In genomic region chr19:29642211-29642610, GRCm38 (mm10) we compare ENCODE assay signal across 18 mouse cellular contexts. TPM values are rescaled to one million over a fixed set of nuclear protein-coding genes. Genes with fewer than 3 reads are reported as not detected.
DNase-seq lines count a peak whose midpoint lies in the region; ATAC-seq and TF ChIP-seq lines count a peak whose summit lies in the region.
"Had no signal": no experiment of that assay in that cellular context is flagged by ENCODE, and none has a peak within 500 bp of the region (broad histone marks: within the 10 kb centered on the region; RNA-seq: fewer than 3 reads in every experiment).

No protein-coding gene starts in this region.

- no peak for TF ChIP-seq CTCF in ES-Bruce4 (IDR thresholded peaks at IDR 0.05; ENCODE audit: low read depth, low read length)
- TF ChIP-seq CTCF in olfactory bulb, adult 2 months (IDR thresholded peaks at IDR 0.05; ENCODE audit: insufficient read depth, low read depth, low read length): no peak

- WGBS in kidney, embryonic 16.5 days: 31% methylated on average over 6 of the region's 6 CpGs
- 27% methylated on average over 6 of the region's 6 CpGs for WGBS in embryonic facial prominence, embryonic 11.5 days
- WGBS in olfactory bulb, adult 2 months: 68% methylated on average over 6 of the region's 6 CpGs

- H3K4me2 ChIP-seq in kidney, embryonic 16.5 days (replicated peaks; ENCODE audit: low read depth, low read length): no peak overlapping the region
- H3K4me2 ChIP-seq in embryonic facial prominence, embryonic 11.5 days (ENCODE audit: low read depth, low read length): no peak overlapping the region

- no peaks in the 10 kb centered on the region for H3K27me3 ChIP-seq in kidney, embryonic 16.5 days (ENCODE audit: insufficient read depth, low read length)
- no peaks in the 10 kb centered on the region for H3K27me3 ChIP-seq in ES-Bruce4 (ENCODE audit: control insufficient read depth, insufficient read depth, low read length, poor library complexity, severe bottlenecking)
- no peaks in the 10 kb centered on the region for H3K27me3 ChIP-seq in embryonic facial prominence, embryonic 11.5 days (ENCODE audit: control insufficient read depth, insufficient read depth, low read length)

- ATAC-seq in kidney, embryonic 16.5 days (ENCODE audit: low FRiP score, low TSS enrichment): peak; percentile 52
- ATAC-seq in embryonic facial prominence, embryonic 11.5 days (replicated peaks; ENCODE audit: insufficient number of reproducible peaks, low FRiP score, low TSS enrichment, low read depth): no peak

- peaks cover 4% of the 10 kb centered on the region; the same call in 1 of the 2 replicates for H3K9me3 ChIP-seq in kidney, embryonic 16.5 days (ENCODE audit: low read length)
- H3K9me3 ChIP-seq in ES-Bruce4 (replicated peaks; ENCODE audit: control insufficient read depth, insufficient read depth, low read length, poor library complexity, severe bottlenecking): 0 out of 2 replicates have a peak, but pooled peaks cover 3% of the 10 kb centered on the region
- H3K9me3 ChIP-seq in embryonic facial prominence, embryonic 11.5 days (replicated peaks; ENCODE audit: control insufficient read depth, low read length): no peaks in the 10 kb centered on the region

- no peak overlapping the region for H3K27ac ChIP-seq in kidney, embryonic 16.5 days (ENCODE audit: low read length)
- no peak overlapping the region for H3K27ac ChIP-seq in ES-Bruce4 (ENCODE audit: insufficient read depth, low read length)
- no peak overlapping the region for H3K27ac ChIP-seq in embryonic facial prominence, embryonic 11.5 days (replicated peaks; ENCODE audit: low read depth, low read length)
- H3K27ac ChIP-seq in olfactory bulb, adult 2 months (ENCODE audit: insufficient read depth, low read depth, low read length): peak overlapping the region; percentile 67; the same call in 1 of the 2 replicates
- H3K27ac ChIP-seq: left cerebral cortex, adult 2 months had no signal

- H3K36me3 ChIP-seq in kidney, embryonic 16.5 days (ENCODE audit: insufficient read depth, low read length): peaks cover 9% of the 10 kb centered on the region
- peaks cover 17% of the 10 kb centered on the region for H3K36me3 ChIP-seq in ES-Bruce4 (ENCODE audit: control insufficient read depth, insufficient read depth, low read length, poor library complexity, severe bottlenecking)
- no peaks in the 10 kb centered on the region for H3K36me3 ChIP-seq in embryonic facial prominence, embryonic 11.5 days (replicated peaks; ENCODE audit: control insufficient read depth, insufficient read depth, low read depth, low read length)

- no peak overlapping the region for H3K9ac ChIP-seq in kidney, embryonic 16.5 days (replicated peaks; ENCODE audit: low read length)
- H3K9ac ChIP-seq in ES-Bruce4 (ENCODE audit: low read depth, poor library complexity, severe bottlenecking): no peak overlapping the region
- no peak overlapping the region for H3K9ac ChIP-seq in embryonic facial prominence, embryonic 11.5 days (replicated peaks; ENCODE audit: low read length)
- H3K9ac ChIP-seq: lung, embryonic 14.5 days had no signal

- TF ChIP-seq EP300 in ES-Bruce4 (IDR thresholded peaks at IDR 0.05; ENCODE audit: insufficient read depth, low read depth, low read length): 0 out of 2 replicates have a peak, but pooled peaks have one; percentile 7

- TF ChIP-seq POLR2A in ES-Bruce4 (IDR thresholded peaks at IDR 0.05; ENCODE audit: insufficient read depth, low read length): no peak
- TF ChIP-seq POLR2A in olfactory bulb, adult 2 months (IDR thresholded peaks at IDR 0.05; ENCODE audit: insufficient read depth, low read depth, low read length): no peak

- H3K4me1 ChIP-seq in kidney, embryonic 16.5 days (ENCODE audit: insufficient read depth, low read length): peaks cover 30% of the 10 kb centered on the region
- H3K4me1 ChIP-seq in ES-Bruce4 (ENCODE audit: control insufficient read depth, insufficient read depth, low read length): peaks cover 2% of the 10 kb centered on the region
- H3K4me1 ChIP-seq in embryonic facial prominence, embryonic 11.5 days (ENCODE audit: control insufficient read depth, insufficient read depth, low read length): no peaks in the 10 kb centered on the region; the same call in none of the 2 replicates
- H3K4me1 ChIP-seq in olfactory bulb, adult 2 months (ENCODE audit: control insufficient read depth, insufficient read depth, low read length): peaks cover 18% of the 10 kb centered on the region

- no peak overlapping the region for H3K4me3 ChIP-seq in kidney, embryonic 16.5 days (ENCODE audit: low read length)
- no peak overlapping the region for H3K4me3 ChIP-seq in ES-Bruce4 (ENCODE audit: low read depth, low read length)
- H3K4me3 ChIP-seq in embryonic facial prominence, embryonic 11.5 days (ENCODE audit: low read depth, low read length): no peak overlapping the region
- H3K4me3 ChIP-seq in olfactory bulb, adult 2 months (ENCODE audit: insufficient read depth, low read depth, low read length): no peak overlapping the region
- H3K4me3 ChIP-seq: left cerebral cortex, adult 2 months had no signal

- DNase-seq in kidney, postnatal 10 days: no peak
- peak; percentile 37 for DNase-seq in embryonic facial prominence, embryonic 11.5 days (ENCODE audit: low spot score)
- no peak for DNase-seq in cerebellum, adult 18-20 months
- DNase-seq in frontal cortex, postnatal 10 days (ENCODE audit: low spot score in 2 of 2): no peak
- DNase-seq: cerebellum, adult 11-12 months; kidney, adult 2 months; liver; lung, embryonic 14.5 days; retina, postnatal 1 day had no signal

RNA-seq across cellular contexts. Expression of gene Ermp1, which starts 6.0 kb away (rescaled TPM):
- 24.8 and 25.1 TPM in 2 replicates for polyA plus RNA-seq in kidney, embryonic 16.5 days (2015; fragmentation: Nextera tagmentation; extraction: Ambion mirVana)
- polyA plus RNA-seq in ES-Bruce4 (2011; ENCODE audit: insufficient read depth, insufficient read length, low read depth, missing spikeins): 57.9 and 67.9 TPM in 2 replicates
- 16.8 and 18.1 TPM in 2 replicates for polyA plus RNA-seq in embryonic facial prominence, embryonic 11.5 days (2014; fragmentation: Nextera tagmentation; extraction: Ambion mirVana)
- not detected in 2 replicates for polyA plus RNA-seq in olfactory bulb, adult 2 months (2012; ENCODE audit: insufficient read depth, insufficient read length, low replicate concordance, missing spikeins)

RNA-seq across cellular contexts. Expression of gene Mlana, which starts 55.4 kb away (rescaled TPM):
- polyA plus RNA-seq in kidney, embryonic 16.5 days (2015; fragmentation: Nextera tagmentation; extraction: Ambion mirVana): not detected in 2 replicates
- polyA plus RNA-seq in ES-Bruce4 (2011; ENCODE audit: insufficient read depth, insufficient read length, low read depth, missing spikeins): 0.99 TPM in 1 of 2 replicates, not detected in the other
- 1.1 and 1.6 TPM in 2 replicates for polyA plus RNA-seq in embryonic facial prominence, embryonic 11.5 days (2014; fragmentation: Nextera tagmentation; extraction: Ambion mirVana)
- polyA plus RNA-seq in olfactory bulb, adult 2 months (2012; ENCODE audit: insufficient read depth, insufficient read length, low replicate concordance, missing spikeins): not detected in 2 replicates
- polyA plus RNA-seq: gonadal fat pad, adult 2 months; kidney, adult 2 months; lung, embryonic 14.5 days; neural tube, embryonic 14.5 days; small intestine, adult 2 months; stomach, embryonic 14.5 days; thymus, postnatal 0 days had no signal
